Mouse (Mus musculus) CH12.LX (cell line): ENCODE results near the gene Tcf7l1. TPM values are rescaled to one million over a fixed set of nuclear protein-coding genes. Genes with fewer than 3 reads are reported as not detected.

Experiments
- DNase-seq: peaks from one replicate; pipeline ENCODE4 v3.0.0-alpha.2; 2013; ENCODE audit errors: extremely low read depth
- H3K27ac ChIP-seq: 2 replicates; pipeline ENCODE4 v1.5.1; 2012; ENCODE audit warnings: low read depth, mild to moderate bottlenecking, control low read depth, moderate library complexity; ENCODE audit not compliant: insufficient read depth
- H3K27me3 ChIP-seq: replicated peaks from 2 replicates; pipeline ENCODE3; 2012; ENCODE audit warnings: inconsistent platforms
- H3K36me3 ChIP-seq, 2 experiments: replicated peaks in 1 of 2; 2 replicates each; pipeline versions ENCODE3 to v1.6.1; 2012; ENCODE audit warnings: inconsistent platforms in 1 of 2, low read length in 1 of 2, mild to moderate bottlenecking in 1 of 2, mixed read lengths in 1 of 2, moderate library complexity in 1 of 2; ENCODE audit not compliant: control insufficient read depth in 1 of 2, insufficient read depth in 1 of 2
- H3K4me1 ChIP-seq, 2 experiments: 2 replicates each; pipeline ENCODE4 v1.6.1; 2012; ENCODE audit warnings: inconsistent platforms in 1 of 2, moderate library complexity in 1 of 2; ENCODE audit not compliant: insufficient read depth in 2 of 2, control insufficient read depth in 1 of 2
- H3K4me2 ChIP-seq: 2 replicates; pipeline ENCODE4 v1.6.1; 2012; ENCODE audit warnings: low read depth, mild to moderate bottlenecking, control low read depth; ENCODE audit not compliant: poor library complexity, insufficient read depth, severe bottlenecking
- H3K4me3 ChIP-seq, 3 experiments: fragments of 150-350 bp in 1 of 3; sonication (generic) in 1 of 3; replicated peaks in 1 of 3; 2 replicates each; pipeline versions ENCODE3 to v1.5.1; 2011 to 2012; ENCODE audit warnings: low read depth in 2 of 3, low read length in 2 of 3, mild to moderate bottlenecking in 2 of 3, moderate library complexity in 2 of 3, control low read depth in 1 of 3, improper control_type of control experiment in 1 of 3, inconsistent platforms in 1 of 3, mixed read lengths in 1 of 3; ENCODE audit not compliant: poor library complexity in 1 of 3
- H3K79me2 ChIP-seq: replicated peaks from 2 replicates; pipeline ENCODE4 v1.6.1; 2012; ENCODE audit warnings: mild to moderate bottlenecking, moderate library complexity; ENCODE audit not compliant: control insufficient read depth, poor library complexity, insufficient read depth, severe bottlenecking; ENCODE audit errors: extremely low read depth
- H3K9ac ChIP-seq: 2 replicates; pipeline ENCODE4 v1.6.1; 2012; ENCODE audit warnings: low read depth, mild to moderate bottlenecking, control low read depth, moderate library complexity; ENCODE audit not compliant: insufficient read depth
- H3K9me3 ChIP-seq: replicated peaks from 2 replicates; pipeline ENCODE3; 2012; ENCODE audit warnings: low read length, inconsistent platforms, mixed read lengths
- CTCF ChIP-seq, 2 experiments: IDR thresholded peaks in 1 of 2; conservative IDR thresholded peaks in 1 of 2; 2 replicates each; pipeline ENCODE4 v1.5.1; 2011 to 2012; ENCODE audit warnings: low read depth in 2 of 2, low read length in 2 of 2, improper control_type of control experiment in 1 of 2, inconsistent platforms in 1 of 2, mild to moderate bottlenecking in 1 of 2, moderate library complexity in 1 of 2
- E2F4 ChIP-seq: IDR thresholded peaks from 2 replicates; pipeline ENCODE4 v1.6.1; 2011; ENCODE audit warnings: low read depth, low read length, improper control_type of control experiment; ENCODE audit not compliant: insufficient replicate concordance
- GABPA ChIP-seq: IDR thresholded peaks from 2 replicates; pipeline ENCODE4 v1.6.1; 2012; ENCODE audit warnings: low read depth, low read length, improper control_type of control experiment, inconsistent platforms; ENCODE audit not compliant: insufficient replicate concordance
- IRF4 ChIP-seq: IDR thresholded peaks from 2 replicates; pipeline ENCODE4 v1.6.1; 2014; ENCODE audit warnings: low read depth, mild to moderate bottlenecking, inconsistent platforms, low read length, improper control_type of control experiment
- JUN ChIP-seq: IDR thresholded peaks from 2 replicates; pipeline ENCODE4 v1.6.1; 2011; ENCODE audit warnings: low read depth, mild to moderate bottlenecking, low read length, improper control_type of control experiment, moderate library complexity; ENCODE audit not compliant: insufficient read depth
- KAT2A ChIP-seq: IDR thresholded peaks from 2 replicates; pipeline ENCODE4 v1.6.1; 2012; ENCODE audit warnings: low read length, improper control_type of control experiment, inconsistent platforms; ENCODE audit not compliant: insufficient replicate concordance
- MAX ChIP-seq: IDR thresholded peaks from 2 replicates; pipeline ENCODE4 v1.6.1; 2011; ENCODE audit warnings: low read length, improper control_type of control experiment
- MAZ ChIP-seq: IDR thresholded peaks from 2 replicates; pipeline ENCODE4 v1.6.1; 2012; ENCODE audit warnings: low read depth, mild to moderate bottlenecking, inconsistent platforms, low read length, improper control_type of control experiment, moderate library complexity
- MXI1 ChIP-seq: IDR thresholded peaks from 2 replicates; pipeline ENCODE4 v1.6.1; 2011; ENCODE audit warnings: mild to moderate bottlenecking, low read depth, low read length, improper control_type of control experiment
- NELFE ChIP-seq: IDR thresholded peaks from 2 replicates; pipeline ENCODE4 v1.6.1; 2011; ENCODE audit warnings: low read depth, low read length, improper control_type of control experiment
- RAD21 ChIP-seq: IDR thresholded peaks from 2 replicates; pipeline ENCODE4 v1.6.1; 2011; ENCODE audit warnings: low read depth, mild to moderate bottlenecking, low read length, improper control_type of control experiment, moderate library complexity
- RCOR1 ChIP-seq: conservative IDR thresholded peaks from 2 replicates; pipeline ENCODE4 v1.6.1; 2012; ENCODE audit warnings: low read depth, mild to moderate bottlenecking, inconsistent platforms, low read length, improper control_type of control experiment
- SMC3 ChIP-seq: IDR thresholded peaks from 2 replicates; pipeline ENCODE4 v1.6.1; 2011; ENCODE audit warnings: low read depth, low read length, improper control_type of control experiment
- TBP ChIP-seq: conservative IDR thresholded peaks from 2 replicates; pipeline ENCODE4 v1.6.1; 2011; ENCODE audit warnings: low read depth, low read length, improper control_type of control experiment
- UBTF ChIP-seq: IDR thresholded peaks from 2 replicates; pipeline ENCODE4 v1.6.1; 2012; ENCODE audit warnings: low read depth, mild to moderate bottlenecking, inconsistent platforms, low read length, improper control_type of control experiment, moderate library complexity
- USF1 ChIP-seq: IDR thresholded peaks from 2 replicates; pipeline ENCODE4 v1.6.1; 2014; ENCODE audit warnings: low read depth, mild to moderate bottlenecking, inconsistent platforms, low read length, improper control_type of control experiment
- dilution Hi-C: fragments of 300-500 bp; cut with MboI; formaldehyde crosslinking; loops from 2 replicates; pipeline ENCODE4 v1.14.3; 2020; ENCODE audit warnings: low sequenced_read_pairs; ENCODE audit not compliant: extremely low pct_unique_long_range_greater_than_20kb, extremely low pct_ligation_motif_present
- in situ Hi-C: fragments of 300-500 bp; cut with MboI; formaldehyde crosslinking; loops from 3 replicates; pipeline ENCODE4 v1.14.3; 2019; ENCODE audit warnings: low sequenced_read_pairs, low pct_ligation_motif_present, low pct_unique_long_range_greater_than_20kb, mixed read lengths
- polyA plus RNA-seq: library from polyadenylated mRNA; unstranded; fragments of >175 nt; gene quantifications from 2 replicates; pipeline ENCODE4 v1.2.1, GENCODE M21; 2012; ENCODE audit warnings: low read depth; ENCODE audit not compliant: insufficient read length
- total RNA-seq, 2 experiments: library from RNA; depleted of rRNA; stranded (reverse); fragments of 300-350 nt in 1 of 2; fragments of >200 nt in 1 of 2; gene quantifications; 2 replicates each; pipeline ENCODE4 v1.2.3; 2012 to 2014

The Tcf7l1 gene
- total and polyA plus RNA-seq, 3 experiments: 0.13 to 9.9 (median 0.47) TPM

DNA sequence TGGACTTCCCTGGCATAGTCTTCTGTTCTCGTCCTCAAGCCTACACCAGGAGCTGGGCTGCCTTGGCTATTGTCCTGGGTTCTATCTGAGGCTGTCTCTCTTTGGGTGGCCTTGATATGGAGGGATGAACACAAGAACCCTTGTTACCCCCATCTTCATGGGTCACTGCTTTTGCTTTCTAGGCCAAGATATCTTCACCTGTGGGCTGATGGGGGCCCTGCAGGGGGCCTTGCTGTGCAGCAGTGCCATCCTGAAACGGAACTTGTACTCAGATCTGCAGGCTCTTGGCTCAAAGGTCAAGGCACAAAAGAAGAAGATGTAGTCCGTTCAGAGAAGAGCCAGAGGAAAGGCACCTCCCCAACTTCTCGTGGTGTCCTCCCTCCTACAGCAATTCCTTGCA lies 182.0 kb downstream of the Tcf7l1 start:
- no peak for DNase-seq
- Histone ChIP-seq H3K79me2 (no peaks in the 10 kb centered on the region), H3K9ac (no peak overlapping the region), H3K27me3 (no peaks in the 10 kb centered on the region), H3K27ac (no peak overlapping the region), H3K4me2 (no peak overlapping the region), H3K9me3 (no peaks in the 10 kb centered on the region), H3K4me3 (no peak overlapping the region), H3K36me3 (peaks cover 53 to 97% of the 10 kb centered on the region in 2 experiments), H3K4me1 (peaks cover 0 to under 1% of the 10 kb centered on the region in 2 experiments; a peak in 2 of 4 replicates)
- dilution Hi-C loops (no loop called here), in situ Hi-C loops (no loop called here)
- TF ChIP-seq KAT2A (no peak), UBTF (no peak), RCOR1 (no peak), SMC3 (no peak), TBP (no peak), NELFE (no peak)

DNA sequence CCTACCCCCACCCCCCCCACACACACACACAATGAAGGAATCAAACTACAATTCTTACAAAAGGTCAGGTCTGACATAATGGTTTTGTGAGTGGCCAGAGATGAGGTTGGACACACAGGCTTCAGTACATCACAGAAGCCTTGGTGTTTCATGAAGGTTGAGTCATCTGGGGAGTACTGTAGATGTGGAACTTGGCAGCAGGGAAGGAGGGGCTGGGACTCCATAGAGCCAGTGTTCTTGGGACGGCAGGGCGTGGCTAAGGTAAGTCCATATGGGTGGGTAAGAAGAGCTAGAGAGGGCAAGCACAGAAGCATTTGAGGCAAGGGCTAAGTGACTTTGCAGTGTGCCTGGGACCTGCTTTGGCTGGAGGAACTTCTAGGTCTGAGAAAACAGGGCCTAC lies 185.0 kb downstream of the Tcf7l1 start:
- peaks cover 0 to 16% of the 10 kb centered on the region in 2 experiments; a peak in 2 of 4 replicates for H3K4me1 ChIP-seq
- H3K4me2 ChIP-seq: no peak overlapping the region
- H3K4me3 ChIP-seq: no peak overlapping the region
- no peak for DNase-seq
- no peaks in the 10 kb centered on the region for H3K27me3 ChIP-seq
- no peak overlapping the region for H3K27ac ChIP-seq
- dilution Hi-C loops (no loop called here), in situ Hi-C loops (loop anchor here (5.0 kb wide), 1 partner anchor 33 kb away; no protein-coding TSS in a partner anchor)
- no peak overlapping the region for H3K9ac ChIP-seq
- H3K36me3 ChIP-seq: peaks cover 27 to 78% of the 10 kb centered on the region in 2 experiments
- H3K79me2 ChIP-seq: no peaks in the 10 kb centered on the region
- TF ChIP-seq IRF4: no peak
- TF ChIP-seq MAX: no peak
- no peak for TF ChIP-seq RCOR1
- TF ChIP-seq USF1: no peak
- no peak for TF ChIP-seq MXI1
- no peak for TF ChIP-seq JUN
- TF ChIP-seq E2F4: no peak
- TF ChIP-seq MAZ: no peak
- no peak for TF ChIP-seq GABPA
- no peak for TF ChIP-seq CTCF (conservative IDR thresholded peaks at IDR 0.05 in 1 of 2, IDR thresholded peaks at IDR 0.05 in 1 of 2; ENCODE audit: low read depth in 2 of 2, low read length in 2 of 2)
- TF ChIP-seq RAD21: no peak
- H3K9me3 ChIP-seq: no peaks in the 10 kb centered on the region
